Mouse (Mus musculus) activated CD4-positive, CD25-positive, alpha-beta regulatory T cell, adult 4 months (primary cell): ENCODE data around the gene Pygb. TPM values are rescaled to one million over a fixed set of nuclear protein-coding genes. Genes with fewer than 3 reads are reported as not detected.

ENCODE experiments used
- ATAC-seq: one replicate; pipeline ENCODE4 v1.8.0; 2017
- polyA plus RNA-seq, 2 experiments: library from polyadenylated mRNA; unstranded; fragments of 100-300 nt; shearing (Covaris generic); gene quantifications; one replicate each; pipeline ENCODE4 v1.2.1; 2017

Pygb gene
- 10 to 100 TPM; 33.1 to 49.4 TPM for polyA plus RNA-seq

DNA sequence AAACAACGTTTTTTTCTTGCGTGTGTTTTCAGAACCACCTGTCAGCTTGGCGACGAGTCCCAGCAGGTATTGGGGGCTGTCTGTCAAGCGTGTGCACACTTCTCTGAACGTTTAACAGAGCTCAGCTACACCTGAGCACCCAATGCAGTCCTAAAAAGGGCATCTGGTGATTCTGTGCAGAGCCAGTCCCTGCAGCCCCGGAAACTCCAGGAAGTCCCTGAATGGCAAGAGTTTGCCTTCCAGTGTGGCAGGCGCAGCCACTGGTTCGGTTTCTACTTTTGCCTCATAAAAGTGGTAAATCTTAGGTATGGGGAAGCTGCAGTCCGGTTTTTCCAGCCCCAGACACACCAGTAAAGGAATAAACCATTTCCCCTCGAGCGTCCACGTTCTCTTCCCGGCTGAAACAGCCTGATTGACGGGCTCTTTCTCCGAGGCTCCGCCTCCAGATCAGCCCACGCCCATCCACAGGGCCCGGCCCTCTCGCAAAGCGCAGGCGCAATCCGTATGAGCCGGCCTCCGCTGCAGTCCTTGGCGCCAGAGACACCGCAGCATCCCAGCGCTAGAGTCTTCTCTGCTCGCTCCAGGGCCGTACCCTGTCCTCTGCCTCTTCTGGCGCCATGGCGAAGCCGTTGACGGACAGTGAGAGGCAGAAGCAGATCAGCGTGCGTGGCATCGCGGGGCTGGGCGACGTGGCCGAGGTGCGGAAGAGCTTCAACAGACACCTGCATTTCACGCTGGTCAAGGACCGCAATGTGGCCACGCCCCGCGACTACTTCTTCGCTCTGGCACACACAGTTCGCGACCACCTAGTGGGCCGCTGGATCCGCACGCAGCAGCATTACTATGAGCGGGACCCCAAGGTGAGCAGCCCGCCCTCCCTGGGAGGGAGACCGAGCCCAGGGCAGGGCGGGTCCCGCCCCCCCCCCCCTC lies at the start of gene Pygb:
Pygb (plus strand) TSS at position 485 of the 930 bp plus-strand sequence.
- peak; percentile 91 for ATAC-seq

GRCm38 (mm10) chr2:150737881-150738280 lies 48.7 kb upstream of the Pygb start:
- ATAC-seq, result no peak

DNA sequence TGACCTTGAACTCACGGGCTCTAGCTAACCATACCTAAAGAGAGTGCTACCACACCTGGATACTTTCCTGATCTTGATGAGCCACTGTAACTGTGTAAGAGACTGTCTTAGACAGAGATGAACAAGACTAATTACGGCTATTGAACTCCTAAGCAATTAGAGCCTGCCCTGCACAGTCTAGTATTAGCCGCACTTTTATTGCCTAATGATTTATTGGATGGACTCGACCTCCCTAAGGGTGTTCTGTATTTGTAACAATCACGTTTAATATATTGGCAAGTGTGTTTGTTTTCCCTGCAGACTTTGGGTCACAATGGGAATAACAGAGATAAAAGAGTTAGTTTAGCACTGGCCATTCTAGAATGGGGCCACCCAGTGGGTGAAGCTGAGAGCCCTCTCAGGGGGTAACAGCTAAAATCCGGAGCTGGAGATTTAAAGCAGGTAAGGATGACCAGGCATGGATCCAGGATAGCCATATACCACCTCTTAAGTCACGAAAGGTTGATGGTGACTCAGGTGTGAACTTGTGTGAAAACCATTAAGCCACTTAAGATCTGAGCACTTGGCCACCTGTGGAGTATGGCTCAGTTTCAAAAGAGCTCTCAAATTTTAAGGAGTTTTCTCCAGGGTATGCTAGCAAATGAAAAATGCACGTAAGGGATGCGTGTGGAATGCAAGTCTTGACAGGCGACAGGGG lies 46.2 kb upstream of the Pygb start:
- ATAC-seq, result no peak

DNA sequence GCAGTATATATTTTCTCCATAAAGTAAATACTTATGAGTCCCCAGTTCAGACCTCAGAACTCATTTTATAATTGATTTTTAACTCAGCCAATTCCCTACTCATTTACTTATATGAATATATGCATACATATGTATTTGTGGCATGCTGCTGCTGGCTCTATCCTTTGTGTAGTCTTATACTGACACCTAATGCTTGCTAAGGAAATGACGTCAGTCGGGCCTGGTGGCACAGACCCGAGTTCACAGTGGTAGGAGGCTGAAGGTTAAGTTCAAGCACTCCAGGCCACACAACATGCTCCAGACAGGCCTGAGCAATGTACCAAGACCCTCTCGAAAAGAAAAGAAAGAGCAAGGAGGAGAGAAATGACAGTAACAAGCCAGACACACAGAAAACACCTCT lies 45.1 kb upstream of the Pygb start:
- ATAC-seq, result peak; percentile 68

GRCm38 (mm10) chr2:150745016-150745415 lies 41.5 kb upstream of the Pygb start:
- ATAC-seq, result no peak

- peak; percentile 89 for ATAC-seq
Observed at GRCm38 (mm10) chr2:150748854-150749253, 37.7 kb upstream of the Pygb start, which contains the start of gene Entpd6. TSS of gene Entpd6 (plus strand) at chr2:150749042.

DNA sequence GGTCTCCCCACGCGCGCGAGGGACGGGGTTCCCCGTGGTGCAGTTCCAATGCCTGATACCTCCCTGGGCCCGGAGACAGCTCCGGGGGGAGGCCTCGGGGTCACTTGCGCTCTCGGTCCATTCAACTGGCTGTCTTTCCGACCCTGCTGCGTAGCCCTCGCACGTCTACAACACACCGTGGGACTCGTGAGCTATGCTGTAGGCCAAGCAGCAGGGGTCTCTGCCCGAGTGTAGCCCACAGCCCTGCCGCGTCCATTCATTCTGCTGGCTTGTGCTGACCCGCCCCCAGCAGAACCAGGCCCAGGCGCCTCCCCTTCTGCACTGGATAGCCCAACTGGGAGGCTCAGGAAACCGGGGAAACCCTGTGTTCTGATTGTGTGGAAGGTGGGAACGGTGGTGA lies 37.3 kb upstream of the Pygb start:
- ATAC-seq, result peak; percentile 3

DNA sequence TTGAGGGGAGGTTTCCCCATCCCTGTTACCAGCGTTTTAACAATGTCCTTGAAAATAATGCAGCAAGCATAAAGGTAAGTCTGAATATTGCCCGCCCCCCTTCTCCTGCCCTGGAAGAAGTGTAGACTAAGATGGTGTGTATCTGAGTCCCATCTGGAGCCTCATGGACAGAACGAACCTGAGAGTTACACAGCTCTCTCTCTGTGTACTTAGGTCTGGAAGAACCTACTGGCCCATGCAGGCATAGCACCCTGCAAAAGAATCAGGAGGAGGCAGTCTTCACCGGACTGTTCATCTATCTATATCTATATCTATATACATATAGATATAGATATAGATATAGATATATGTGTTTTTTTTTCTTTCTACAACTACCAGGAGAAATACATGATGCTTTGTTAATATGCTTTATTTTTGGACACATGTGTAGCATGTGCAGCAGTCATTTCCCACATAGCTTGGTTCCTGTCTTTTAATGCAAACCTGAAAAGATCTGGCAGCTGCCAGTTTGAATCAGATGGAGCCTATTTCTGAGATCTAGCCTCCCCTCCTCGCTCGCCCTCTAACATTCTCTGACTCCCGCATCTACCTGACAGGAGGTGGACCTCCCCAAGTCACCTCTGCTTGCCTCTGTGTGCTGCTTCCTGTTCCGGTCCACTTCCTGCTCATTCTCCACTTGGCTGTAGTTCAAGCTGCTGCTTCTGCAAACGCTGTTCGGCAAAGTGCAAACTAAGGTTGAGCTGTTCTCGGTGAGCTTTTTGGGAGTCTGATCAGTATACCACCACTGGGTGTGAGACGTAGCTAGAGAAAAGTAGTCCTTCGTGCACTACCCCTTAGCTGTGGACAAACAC lies 36.2 kb upstream of the Pygb start:
- peak; percentile 61 for ATAC-seq

- no peak for ATAC-seq
Observed at GRCm38 (mm10) chr2:150755016-150755415, 31.5 kb upstream of the Pygb start.

DNA sequence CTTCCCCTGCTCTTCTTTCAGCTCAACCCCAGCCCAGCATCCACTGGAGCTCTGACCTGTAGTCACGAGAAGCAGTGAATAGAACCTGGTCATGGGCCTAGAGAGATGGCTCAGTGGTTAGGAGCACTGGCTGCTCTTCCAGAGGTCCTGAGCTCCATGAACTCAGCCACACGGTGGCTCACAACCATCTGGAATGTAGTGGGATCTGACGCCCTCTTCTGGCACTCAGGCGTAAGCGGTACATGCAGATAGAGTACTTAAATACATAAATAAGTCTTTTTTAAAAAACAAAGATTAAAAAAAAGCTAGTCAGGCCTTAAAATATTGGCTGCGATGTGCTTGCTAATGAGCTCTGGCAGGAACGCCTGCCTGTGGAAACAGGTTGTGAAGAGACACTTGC lies 25.1 kb upstream of the Pygb start:
- ATAC-seq, result no peak

- ATAC-seq, result no peak
Observed at GRCm38 (mm10) chr2:150765619-150766018, 20.9 kb upstream of the Pygb start.

GRCm38 (mm10) chr2:150766083-150766862 lies 20.3 kb upstream of the Pygb start:
- ATAC-seq, result no peak

DNA sequence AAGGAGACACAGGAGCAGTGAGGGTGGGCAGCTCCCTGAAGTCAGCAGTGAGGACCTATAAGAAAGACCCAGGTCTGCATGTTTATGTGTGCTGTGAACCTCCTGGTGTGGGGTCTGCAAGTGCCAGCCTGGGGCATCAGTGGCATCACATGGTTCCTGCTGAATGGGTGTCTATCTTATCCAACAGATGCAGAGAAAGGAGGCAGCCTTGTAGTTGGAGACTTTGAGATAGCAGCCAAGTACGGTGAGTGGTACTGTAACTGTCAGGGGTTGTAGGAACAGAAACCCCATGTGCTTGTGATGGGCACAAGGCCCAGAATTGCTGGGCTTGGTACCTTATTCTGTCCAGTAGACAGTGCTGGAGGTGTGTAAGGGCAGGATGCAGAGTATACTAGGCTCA lies 17.9 kb upstream of the Pygb start:
- ATAC-seq, result no peak

DNA sequence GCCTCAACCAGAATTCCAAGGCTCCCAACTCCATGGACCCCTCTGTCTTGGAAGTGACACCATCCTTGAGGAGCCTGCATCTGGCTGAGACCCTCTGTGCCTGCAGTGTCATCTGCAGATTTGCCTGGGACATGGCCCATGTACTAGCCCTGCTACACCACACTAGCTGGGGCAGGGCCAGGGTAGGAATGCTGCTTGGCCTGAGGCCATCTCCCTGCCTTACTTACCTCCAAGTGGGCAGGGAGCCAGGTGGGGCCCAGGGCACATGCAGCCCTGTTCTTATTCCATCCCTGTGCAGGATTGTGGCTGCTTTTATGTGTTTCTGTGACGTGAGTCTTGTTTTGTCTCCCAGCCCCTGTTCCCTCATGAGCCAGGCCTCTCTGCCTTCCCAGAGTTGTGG lies 15.8 kb upstream of the Pygb start:
- ATAC-seq, result no peak

GRCm38 (mm10) chr2:150771169-150771568 lies 15.4 kb upstream of the Pygb start:
- ATAC-seq, result no peak

DNA sequence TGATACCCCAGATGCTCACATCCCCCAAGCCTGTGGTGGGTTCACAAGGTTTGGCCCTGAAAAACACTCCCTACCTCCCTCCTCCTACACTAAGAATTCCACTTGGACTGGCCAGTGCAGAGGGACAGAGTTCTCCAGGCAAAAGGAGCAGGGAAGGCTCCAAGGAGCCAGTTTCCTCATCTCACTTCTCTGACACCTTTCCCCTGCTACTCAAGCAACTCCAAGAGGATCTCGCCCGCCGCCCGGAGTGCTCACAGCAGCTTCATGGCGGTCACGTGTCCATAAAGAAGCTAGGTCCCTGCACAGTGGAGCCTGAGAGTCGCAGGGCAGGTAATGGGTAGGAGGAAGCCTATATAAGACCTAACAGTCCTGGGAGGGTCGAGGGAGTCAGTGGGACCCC lies 14.5 kb upstream of the Pygb start:
- no peak for ATAC-seq

GRCm38 (mm10) chr2:150772466-150773119 lies 13.9 kb upstream of the Pygb start:
- ATAC-seq, result no peak

GRCm38 (mm10) chr2:150782801-150783200 lies 3.7 kb upstream of the Pygb start:
- no peak for ATAC-seq

DNA sequence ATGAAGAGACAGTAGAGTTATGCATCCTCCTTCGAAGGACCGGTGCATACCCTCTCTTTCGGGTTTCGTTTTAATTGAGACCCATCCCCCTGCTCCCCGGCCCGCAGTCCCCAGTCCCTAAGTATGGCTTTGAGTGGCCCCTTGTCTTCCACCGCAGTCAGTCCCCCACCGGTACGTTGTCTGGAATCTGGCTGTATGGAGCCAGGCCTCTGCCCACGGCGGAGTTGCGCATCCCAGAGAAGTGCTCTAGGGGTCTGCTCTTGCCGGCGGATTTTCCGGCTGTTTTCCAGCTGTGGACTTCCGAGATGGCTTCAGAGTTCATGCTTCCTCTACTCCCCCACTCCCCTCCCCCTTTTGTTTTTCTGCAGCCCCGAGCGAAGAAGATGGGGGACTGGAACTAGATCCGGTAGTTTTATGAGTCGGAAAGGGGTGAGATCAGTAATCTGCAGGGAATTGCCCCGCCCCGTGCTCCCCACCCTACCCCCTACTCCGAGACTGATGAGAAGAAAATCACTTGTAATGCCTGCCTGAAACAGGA lies 768 bp downstream of the Pygb start:
- peak; percentile 20 for ATAC-seq

GRCm38 (mm10) chr2:150788768-150789550 lies 2.4 kb downstream of the Pygb start:
- ATAC-seq, result no peak
